Mouse (Mus musculus): ENCODE measurements around the gene Rcl1.

DNA sequence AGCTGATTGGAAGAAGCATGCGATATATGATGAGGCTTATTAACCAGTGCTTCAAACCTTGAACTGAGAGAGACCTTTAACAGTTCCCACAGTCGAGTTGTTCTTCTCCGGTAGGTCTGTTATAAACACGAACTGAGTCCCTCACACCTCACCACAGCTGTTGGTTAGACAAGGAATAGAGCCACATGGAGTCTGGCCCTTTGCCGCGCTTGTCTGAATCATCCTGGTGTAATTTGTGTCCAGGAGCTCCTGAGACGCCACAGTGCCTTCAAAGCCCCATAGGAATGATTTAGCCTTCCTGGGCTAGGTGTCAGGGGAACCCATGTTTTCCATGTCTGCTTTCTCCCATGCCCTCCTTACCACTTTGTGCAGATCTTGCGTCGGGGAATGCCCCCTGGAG, 20.2 kb downstream of the Rcl1 start:
- TF ChIP-seq CTCF (IDR thresholded peaks at IDR 0.05; ENCODE audit: borderline replicate concordance, insufficient read depth, low read length): no peak
- no peak for TF ChIP-seq POLR2A (IDR thresholded peaks at IDR 0.05; ENCODE audit: low read depth, low read length)

Measured in embryonic fibroblast, embryonic 13.5 days (primary cell).